Mouse (Mus musculus) lung, adult 2 months (tissue): ENCODE measurements around the gene Rasal2.

ENCODE experiments used
- CTCF ChIP-seq: fragments of 200-500 bp; IDR thresholded peaks from 2 replicates; pipeline ENCODE4 v1.5.1; 2011; ENCODE audit warnings: mild to moderate bottlenecking, low read length, control low read depth; ENCODE audit not compliant: insufficient read depth
- POLR2A ChIP-seq: fragments of 200-500 bp; IDR thresholded peaks from 2 replicates; pipeline ENCODE4 v1.6.1; 2011; ENCODE audit warnings: low read depth, mild to moderate bottlenecking, control low read depth, low read length, borderline replicate concordance; ENCODE audit errors: extremely low read depth

DNA sequence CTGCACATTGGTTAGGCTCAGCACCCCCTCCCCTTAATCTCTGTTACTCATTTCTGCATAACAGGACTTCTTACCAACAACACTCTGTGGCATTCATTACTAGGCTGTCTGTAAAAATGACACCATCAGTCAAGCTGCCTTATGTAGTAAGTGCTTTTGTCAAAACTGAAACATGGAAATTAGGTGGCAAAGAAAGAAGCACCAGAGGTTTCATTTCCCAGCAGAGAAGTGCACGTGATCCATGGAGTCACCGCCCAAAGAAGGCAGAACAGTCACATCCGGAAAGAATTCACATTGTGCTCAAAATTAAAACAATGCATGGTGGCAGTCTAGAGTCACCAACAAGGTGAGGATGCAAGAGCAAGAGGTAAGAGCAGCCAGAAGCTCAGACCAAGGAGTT lies 271.4 kb downstream of the Rasal2 start:
- no peak for TF ChIP-seq POLR2A
- no peak for TF ChIP-seq CTCF
